Mouse (Mus musculus): ENCODE data around the gene Olfml3.

Olfml3 gene

DNA sequence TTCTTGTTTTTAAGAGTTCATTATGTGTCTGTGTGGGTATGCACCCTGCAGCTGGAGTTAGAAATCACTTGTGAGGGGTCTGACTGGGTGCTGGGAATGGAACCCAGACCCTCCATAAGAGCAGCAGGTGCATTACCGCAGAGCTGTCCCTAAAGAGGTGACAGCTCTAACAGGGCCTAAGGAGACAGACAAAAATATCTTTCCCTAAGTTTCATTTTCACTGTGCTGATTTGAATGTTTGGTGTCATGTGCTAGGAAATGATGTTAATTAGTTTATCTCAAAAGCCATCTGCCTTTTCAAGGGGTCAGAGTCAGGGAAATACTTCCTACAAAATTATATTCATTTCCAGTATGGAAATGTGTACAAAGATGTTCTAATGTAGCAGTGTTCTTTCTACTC, 1.5 kb upstream of the Olfml3 start, which contains the start of gene Gm10964:
Gm10964 (plus strand) TSS at position 38 of the 400 bp plus-strand sequence.
- no peak for DNase-seq (ENCODE audit: low spot score in 2 of 2)

DNA sequence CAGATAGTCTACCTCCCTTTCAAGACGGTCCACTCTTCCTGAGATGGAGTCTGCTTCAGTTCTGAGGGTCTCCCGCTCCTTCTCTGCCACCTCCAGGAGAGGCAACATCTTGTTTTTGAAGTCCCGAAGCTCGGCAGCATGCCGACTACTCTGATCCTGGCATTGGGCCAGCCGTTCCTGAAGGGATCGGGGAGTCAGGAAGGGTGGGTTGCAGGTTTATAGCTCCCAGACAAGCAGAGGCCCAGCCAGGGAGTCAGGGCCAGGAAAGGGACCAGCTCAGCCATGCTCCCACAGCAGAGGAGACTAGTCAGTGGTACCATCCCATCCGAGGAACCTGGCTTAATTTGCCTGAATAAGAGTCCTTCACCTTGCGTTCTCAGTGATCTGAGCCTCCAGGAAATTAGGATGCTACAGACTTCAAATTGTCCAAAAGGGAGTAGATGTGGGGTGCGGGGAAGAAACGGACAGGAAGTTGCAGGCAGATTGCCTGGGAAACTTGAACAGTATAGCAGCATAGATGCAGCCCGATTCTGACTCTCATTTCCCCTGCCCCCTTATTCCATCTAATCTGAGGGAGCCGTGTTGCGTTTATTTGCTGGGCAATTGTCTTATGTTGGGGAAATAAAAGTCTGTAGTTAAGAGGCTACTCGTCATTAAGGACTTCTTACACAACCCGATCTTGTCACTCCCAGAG, 593 bp downstream of the Olfml3 start:
- peak; percentile 59 to 70 for DNase-seq (ENCODE audit: low spot score in 2 of 2)

DNA sequence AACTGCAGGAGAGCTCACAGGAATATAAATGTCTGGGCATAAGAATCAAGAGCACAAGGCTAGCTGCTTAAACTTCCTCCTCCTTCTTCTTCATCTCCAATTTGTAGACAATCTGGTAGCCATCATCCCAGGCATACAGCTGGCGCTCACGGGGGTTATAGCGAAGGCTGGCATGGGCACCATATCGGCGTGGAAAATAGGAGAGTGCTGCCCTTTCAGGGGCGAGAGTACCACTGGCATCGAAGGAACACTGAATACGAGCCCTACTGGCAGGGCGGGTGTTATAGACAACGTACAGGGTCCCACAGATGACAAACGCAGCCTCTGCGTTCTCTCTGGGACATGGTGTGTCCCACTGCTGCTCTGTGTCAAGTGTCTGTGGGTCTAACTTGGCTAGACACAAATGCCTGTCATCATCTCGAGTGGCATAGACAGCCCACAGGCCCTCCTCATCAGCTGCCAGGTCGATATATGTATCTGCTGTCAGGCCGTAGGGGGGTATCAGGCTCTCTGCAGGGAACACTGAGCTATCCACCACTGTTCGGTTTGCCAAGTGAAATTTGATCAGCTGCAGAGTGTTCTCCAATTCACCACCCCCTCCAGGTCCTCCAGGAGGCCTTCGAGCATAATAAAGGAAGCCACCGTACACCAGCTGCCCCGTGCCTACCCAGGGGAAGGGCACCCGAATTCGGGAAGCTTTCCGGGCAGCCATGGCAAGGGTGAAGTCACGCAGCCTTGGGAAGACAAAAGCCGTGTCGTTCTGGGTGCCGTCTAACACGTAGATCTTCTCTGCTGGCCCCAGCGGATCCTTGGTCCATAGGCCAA, 1.8 kb downstream of the Olfml3 start:
- DNase-seq (ENCODE audit: low spot score in 2 of 2), result no peak

DNA sequence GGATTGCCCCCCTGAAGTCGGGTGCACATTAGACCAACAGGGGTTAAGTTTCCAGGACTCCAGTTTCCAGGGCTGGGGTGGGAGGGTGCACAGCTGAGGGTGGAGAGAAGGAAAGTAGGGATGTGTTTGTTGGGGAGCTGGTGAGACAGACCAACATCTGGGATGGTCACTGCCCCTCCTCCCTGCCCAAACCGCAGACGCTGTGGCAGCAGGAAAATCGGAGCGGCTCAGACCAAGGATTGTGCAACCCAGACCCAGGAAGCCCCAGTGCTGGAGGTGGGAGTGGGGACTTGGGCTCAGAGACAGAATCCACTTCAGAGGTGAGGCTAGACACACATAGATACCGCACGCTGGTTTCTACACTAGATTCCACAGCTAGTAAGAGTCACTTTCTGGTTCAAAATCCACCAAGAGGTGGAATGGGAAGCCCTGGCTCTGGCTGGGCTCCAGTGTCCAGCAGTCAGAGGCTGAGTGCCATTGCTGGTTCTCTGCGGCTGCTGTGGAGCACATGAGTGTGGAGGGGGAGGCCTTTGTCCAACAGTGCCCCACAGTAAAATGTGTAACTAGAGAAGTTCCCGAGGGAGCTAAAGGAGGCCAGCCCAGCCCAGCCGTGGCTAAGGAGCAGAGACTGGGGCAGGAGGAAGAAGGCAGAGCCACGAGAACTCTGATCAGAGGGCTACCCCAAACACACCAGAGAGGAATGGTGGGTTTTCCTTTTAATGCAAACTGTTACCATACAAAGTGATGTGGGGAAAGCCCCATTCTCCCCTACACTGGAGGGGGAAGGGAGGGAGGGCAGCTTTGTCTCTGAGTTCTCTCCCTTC, 2.9 kb downstream of the Olfml3 start:
- DNase-seq (ENCODE audit: low spot score in 2 of 2), result peak; percentile 59 to 61

DNA sequence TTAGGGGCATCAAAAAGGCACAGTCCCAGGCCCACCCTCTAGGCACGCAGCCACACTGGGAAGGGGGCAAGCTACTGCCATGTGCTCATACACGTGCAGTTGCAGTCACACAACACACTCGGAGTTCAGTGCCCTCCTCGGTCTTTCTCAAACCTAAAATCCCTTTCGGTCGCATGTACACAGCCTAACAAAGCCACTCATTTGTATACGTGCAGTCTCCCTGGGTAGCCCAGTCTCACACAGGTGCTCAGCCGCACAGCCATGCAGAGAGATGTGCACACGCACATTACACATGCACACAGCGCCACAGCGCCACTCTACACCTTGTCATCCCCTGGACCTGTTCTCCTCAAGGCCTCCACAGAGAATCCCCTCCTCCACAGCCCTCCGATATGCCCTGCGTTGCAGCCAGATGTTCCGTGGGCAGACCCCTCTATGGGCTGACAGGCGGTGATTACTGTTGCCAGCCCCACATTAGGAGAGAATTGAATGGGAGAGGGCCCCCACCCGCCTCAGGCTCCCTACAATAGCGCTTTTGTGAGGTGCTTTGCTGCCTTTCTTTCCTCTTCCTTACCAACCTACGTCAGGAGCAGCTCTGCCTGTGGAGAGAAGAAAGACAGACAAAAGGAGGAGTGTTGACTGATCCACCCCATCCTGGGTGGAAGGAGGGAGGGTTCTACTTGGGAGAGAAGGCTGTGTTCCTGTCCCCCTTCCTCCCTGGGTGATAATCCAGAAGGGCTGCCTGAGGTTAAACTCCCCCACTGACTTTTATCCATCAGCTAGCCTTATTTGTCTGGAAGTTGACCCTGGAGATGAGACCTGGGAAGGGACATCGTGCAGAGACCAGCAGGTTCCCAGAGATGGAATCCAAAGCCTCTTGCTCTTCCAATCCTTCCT, 3.8 kb downstream of the Olfml3 start:
- DNase-seq (ENCODE audit: low spot score in 2 of 2), result peak; percentile 74 to 78

DNA sequence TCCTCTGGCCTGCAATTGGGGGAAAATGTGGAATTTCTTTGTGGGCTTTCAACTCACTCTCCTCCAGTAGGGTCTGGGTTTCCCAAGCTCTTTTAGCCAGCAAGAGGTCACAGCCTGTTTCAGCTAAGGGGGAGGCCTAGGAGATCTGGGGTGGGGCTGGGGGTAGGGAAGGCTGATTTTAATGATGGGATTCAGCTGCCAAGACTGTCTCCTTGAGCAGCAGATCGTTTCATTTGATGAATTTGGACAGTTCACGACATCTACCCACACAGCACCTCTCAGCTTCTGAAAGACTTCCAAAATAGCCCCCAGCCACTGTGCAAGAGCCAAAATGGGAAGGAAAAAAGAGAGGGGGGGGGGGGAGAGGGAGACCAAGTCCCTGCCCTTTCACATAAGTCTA, 4.6 kb downstream of the Olfml3 start:
- peak in 1 of 2 experiments; percentile 18 for DNase-seq (ENCODE audit: low spot score in 2 of 2)

DNA sequence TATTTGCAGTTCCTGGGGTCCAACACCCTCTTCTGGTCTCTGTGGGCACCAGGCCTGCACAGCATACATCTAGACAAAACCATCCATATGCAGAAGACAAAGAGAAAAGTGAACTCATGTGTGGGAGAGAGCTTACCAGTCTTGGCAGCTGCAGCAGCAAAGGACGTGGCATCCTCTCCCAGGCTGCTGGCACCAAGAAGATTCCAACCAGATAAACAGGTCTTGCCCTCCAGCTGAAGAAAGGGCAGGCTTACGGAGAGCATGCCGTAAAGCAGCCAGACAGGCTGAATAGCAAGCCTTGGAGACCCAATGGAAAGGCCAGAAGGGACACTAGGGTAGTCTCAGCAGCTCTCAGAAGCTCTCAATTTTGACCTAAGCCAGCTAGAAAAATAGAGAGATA, 5.7 kb downstream of the Olfml3 start:
- no peak for DNase-seq (ENCODE audit: low spot score in 2 of 2)

DNA sequence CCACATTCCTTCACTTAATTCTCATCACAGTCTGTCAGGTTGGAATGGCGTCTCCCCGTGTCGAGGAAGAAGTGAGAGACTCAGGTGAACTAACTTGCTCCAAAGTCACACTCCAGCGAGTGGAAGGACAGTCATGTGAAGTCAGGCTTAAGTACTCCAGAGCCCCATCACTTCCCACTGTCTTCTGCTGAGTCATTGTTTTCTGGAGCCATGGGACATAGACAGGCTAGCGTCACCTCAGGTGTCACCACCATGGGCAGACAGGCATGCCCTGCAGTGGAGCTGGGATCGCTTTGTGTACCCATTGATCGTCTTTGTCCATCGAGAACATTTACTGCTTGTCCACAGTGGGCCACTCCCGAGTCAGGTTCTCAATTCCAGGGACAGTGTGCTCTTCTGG, 8.0 kb downstream of the Olfml3 start:
- DNase-seq (ENCODE audit: low spot score in 2 of 2), result no peak

DNA sequence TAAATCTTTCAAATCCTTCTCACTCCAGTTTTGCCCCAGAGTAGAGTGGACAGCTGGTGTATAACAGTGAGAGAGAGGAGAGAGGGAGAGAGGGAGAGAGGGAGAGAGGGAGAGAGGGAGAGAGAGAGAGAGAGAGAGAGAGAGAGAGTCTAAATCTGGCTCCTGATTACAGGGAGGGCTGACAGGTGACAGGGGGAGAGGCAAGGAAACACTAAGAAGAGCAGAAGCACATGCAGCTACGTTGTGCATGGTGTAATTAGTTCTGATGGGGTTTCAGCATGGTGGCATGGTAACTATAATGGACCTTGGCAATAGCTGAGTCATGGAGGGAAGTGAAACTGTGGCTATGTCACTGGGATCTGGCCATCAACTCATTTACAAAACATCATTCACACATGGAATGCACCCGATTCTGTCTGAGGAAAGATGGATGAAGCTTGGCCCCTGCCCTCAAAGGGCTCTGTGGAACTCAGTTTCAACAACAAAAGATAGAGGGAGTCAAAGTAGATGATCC, 9.9 kb downstream of the Olfml3 start:
- no peak for DNase-seq (ENCODE audit: low spot score in 2 of 2)

DNA sequence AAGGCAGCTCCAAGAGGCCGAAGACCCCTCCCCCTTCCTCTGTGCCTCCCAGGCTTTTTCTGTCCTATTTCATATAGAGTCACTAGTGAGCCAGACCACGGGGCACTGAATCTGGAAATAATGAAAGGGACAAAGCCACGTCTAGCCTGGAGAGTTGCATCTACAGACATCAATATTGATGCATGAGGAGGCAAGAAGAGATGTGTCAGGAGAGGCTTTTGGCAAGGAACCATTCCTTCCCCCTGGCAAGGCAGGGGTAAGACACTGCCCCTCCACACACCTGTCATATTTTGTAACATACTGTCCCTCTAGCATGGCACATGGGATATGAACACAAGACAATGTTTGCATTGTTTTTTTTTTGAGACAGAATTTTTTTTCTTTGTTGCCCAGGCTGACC, 11.2 kb downstream of the Olfml3 start:
- no peak for DNase-seq (ENCODE audit: low spot score in 2 of 2)

DNA sequence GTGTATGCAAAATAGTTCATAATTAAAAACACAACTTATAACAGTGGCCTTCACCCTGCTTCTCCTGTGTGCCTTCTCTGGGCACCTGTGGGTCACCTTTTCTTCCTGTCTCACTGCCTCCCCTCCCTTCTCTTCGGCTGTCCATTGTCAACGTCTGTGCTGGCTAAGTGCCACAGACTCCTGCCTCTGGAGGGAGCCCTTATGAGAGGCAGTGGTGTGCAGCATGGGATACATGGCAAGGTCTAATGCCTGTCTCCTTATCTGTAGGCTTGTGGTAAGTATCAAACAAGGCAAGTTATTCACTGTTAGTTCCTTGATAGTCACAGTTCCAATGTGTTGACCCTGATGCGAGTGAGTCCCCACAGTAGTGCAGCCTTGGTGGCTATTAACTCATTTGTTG, 13.7 kb downstream of the Olfml3 start:
- DNase-seq (ENCODE audit: low spot score in 2 of 2), result peak in 1 of 2 experiments; percentile 21

DNA sequence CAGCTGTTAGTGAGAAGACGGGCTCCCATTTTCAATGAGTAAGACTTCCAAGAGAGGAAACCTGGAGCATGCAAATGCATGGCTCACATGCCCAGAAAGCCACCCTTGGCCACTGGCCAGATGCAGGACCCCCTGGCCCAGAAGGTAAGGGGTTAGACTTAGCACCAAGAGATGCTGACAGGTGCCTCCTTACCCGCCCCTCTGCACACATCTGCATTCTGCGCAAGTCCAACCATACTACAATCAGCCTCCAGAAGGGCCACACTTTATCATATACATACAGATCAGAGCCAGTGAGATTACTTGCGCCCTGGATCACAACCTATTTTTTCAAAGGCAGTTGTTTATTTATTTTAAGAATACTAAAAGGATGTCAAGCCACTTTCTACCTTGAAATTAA, 19.1 kb downstream of the Olfml3 start:
- peak; percentile 16 to 18 for DNase-seq (ENCODE audit: low spot score in 2 of 2)

DNA sequence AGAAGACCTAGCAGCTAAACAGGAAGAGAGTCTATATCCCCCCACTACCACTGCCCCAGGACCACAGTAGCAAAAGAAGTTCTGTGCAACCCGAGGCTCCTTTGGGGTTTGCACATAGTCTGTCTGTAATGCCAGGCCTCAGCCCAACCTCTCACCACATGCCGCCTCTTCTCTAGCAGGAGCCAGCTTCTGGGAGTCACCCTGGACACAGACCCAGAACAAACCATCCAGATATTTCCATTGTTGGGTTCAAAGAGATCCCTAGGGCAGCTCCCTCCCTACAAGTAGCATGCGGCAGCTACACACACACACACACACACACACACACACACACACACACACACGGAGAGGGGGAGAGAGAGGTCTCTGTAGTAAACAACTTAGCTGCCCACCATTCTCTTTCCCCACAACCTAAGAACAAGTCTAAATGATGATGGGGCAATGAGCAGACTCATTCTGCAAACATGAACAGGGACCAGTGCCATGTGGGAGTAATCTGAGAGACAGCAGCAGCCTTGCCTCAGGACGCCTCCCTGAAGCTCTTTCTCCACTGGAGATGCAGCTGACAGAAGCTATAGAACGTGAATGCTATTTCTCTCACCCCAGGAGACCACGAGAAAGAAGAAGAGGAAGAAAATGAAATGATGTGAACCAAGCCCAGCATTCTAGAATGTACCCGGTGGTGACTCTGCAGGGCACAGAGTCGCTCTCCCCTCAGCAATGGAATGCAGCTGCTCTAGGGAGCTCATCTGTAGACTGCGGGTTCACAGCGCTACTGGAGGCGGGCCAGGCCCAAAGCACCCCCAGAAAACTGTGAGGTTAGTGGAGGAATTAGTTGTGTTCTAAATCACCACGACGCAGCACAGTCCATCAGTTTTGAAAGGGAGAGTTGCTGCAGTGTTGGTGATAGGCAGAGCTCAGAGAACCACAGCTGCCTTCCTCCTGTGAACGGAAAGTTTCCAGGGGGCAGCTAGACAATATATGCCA, 20.7 kb downstream of the Olfml3 start:
- peak; percentile 31 for DNase-seq (ENCODE audit: low spot score in 2 of 2)

DNA sequence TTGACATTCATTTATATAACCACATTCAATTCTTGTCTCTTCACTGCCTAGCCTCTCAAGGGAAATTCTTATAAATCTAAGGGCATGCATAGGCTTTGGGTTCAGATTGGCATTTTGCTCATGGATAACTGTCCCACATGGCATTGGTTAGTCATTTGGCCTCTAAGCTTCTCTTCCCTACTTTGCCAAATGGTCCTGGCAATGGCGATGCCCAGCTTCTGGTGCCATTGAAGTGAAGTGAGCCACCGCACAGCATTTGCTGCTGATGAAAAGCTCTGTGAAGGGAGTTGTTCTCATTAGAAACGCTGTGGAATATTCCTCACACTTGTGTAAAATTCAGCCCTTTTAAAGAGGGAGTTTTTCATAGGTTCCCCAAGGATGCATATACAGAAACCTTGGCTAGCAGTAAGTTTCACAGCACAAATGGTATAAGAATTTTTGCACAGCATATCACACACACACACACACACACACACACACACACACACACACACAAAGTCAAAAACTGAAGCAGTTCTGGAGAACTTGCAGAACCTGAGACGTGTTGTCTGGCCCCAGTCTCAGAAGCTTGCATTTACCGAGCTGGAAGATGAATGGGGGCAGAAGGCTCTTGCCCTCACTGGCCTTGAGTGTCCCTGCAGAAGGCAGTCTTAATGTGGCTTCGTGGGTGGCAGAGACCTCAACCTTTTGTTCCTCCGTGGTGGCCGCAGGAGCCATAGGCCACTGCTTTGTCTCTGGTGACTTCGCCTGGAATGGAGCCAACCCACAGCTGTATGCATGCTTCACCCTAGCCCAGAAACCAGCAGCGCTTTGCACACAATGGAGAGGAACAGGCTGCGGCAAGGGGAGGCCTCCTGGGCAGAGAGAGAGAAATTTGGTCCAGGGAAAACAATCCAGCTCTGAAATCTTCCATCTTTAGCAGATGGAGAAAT, 21.8 kb downstream of the Olfml3 start:
- peak; percentile 61 to 63 for DNase-seq (ENCODE audit: low spot score in 2 of 2)

DNA sequence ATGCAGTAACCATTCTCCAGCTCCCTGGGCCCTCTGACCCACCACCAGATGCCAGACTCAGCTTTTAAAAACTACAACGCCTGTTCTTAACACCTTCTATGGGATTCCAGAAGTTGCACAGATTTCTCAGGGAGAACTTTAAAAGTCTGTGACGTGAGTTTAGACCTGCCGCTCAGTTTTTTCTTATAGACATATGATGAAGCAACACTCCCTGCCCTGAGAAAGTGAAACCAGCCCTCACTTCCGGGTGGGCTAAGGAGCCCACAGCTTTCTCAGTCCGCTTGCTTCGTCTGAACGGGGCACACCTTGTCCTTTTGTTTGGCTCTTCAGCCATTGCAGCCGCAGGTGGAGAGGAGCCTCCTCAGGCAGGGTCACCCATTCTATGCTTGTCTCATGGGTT, 22.9 kb downstream of the Olfml3 start:
- peak; percentile 15 to 19 for DNase-seq (ENCODE audit: low spot score in 2 of 2)

DNA sequence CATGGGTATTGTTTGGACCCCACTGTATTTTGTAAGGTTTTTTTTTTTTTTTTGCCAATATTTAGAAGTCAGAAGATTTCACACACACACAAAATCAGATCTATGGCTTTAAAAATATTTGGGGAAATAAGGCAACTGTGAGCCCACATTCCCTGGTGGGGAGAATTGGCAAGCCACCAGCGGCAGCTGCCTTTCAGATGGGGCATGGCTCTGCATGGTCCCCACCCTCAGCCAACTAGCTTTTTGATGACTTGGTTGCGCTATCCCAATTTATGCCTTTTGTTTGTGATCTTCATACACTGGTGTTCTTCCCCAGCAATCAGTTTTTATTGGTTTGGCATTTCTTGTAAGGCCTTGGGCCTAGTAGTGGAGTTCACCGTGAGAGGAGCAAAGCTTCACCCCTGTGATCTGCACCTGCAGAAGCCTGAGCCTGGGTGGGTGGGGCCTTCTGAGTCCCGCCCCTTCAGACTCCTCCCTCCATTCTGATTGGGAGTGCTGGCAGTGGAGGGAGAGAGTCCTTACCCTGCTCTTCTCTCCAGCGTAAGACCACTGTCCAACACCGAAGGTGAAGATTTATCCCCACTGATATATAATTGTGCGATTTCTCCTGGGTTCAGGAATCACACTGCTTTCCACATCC, 23.4 kb downstream of the Olfml3 start:
- DNase-seq (ENCODE audit: low spot score in 2 of 2), result peak in 1 of 2 experiments; percentile 18

DNA sequence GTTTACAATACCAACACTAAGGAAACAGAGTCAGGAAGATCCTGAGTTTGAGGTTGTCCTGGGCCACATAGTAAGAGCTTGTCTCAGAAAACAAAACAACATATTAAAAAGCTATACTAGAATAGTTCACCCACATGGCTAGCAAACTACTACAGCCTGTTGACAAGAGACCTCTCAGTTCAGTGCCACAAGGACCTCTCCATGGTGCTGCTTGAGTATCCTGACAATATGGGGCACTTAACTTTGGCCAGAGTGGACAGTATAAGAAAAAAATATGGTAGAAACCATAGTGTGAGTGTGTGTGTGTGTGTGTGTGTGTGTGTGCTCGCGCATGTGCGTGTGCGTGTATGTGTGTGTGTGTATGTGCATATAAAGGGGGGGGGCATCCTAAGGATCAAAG, 25.6 kb downstream of the Olfml3 start:
- peak in 1 of 2 experiments; percentile 2 for DNase-seq (ENCODE audit: low spot score in 2 of 2)

DNA sequence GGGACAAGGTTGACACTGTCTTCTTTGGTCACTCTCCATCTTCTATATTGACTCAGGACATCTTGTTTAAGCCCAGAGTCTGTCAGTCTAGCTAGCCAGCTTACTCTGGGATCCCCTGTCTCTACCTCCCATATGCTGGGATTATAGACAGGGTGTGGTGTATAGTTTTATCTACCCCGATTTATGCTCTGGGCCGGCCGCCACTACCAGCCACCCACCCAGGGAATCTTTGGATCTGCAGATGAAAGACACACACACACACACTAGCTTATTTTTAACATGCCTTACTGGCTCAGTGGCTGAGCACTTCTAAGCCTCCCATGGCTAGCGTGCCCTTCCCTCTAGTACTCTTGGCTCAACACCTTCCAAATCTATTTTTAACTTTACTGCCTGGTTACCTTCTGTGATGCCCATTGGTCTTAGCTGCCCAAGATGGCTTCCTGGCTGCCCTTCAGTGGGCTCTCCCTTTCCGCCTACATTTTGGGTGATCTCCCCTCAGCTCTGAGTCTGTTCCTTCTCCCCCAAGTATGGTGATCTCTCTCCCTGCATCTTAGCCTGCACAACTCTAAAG, 28.2 kb downstream of the Olfml3 start:
- DNase-seq (ENCODE audit: low spot score in 2 of 2), result peak in 1 of 2 experiments; percentile 31

Measured in right cerebral cortex, postnatal 10 days (tissue).